ENCODE assay signal across 18 mouse cellular contexts in the genomic region with DNA sequence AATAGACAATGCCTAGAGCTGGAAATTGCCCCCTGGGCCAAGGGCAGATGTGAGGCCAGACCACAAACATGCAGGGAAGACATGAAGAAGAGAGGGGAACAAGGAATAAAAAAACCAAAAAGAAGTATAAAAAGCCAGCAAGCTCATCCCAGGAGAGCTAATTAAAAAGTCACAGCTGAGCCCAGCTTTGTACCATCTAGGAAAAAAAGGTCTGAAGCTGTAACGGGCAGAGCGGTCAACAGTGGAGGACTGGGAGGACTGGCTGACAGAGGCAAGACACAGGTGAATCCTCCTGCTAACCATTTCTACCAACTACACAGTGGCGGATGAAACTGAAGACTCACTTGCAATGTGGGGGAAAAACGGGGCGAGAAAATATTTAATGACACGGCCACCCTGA. TPM values are rescaled to one million over a fixed set of nuclear protein-coding genes. Genes with fewer than 3 reads are reported as not detected.
"Had no signal": no experiment of that assay in that cellular context is flagged by ENCODE, and none has a peak within 500 bp of the region (broad histone marks: within the 10 kb centered on the region; RNA-seq: fewer than 3 reads in every experiment).

No protein-coding gene starts in this region.

- H3K4me1 ChIP-seq: liver, embryonic 12.5 days; neural tube, embryonic 13.5 days; neural tube, embryonic 15.5 days had no signal

- H3K4me2 ChIP-seq: liver, embryonic 12.5 days; lung, embryonic 14.5 days; neural tube, embryonic 13.5 days; neural tube, embryonic 15.5 days had no signal

- H3K36me3 ChIP-seq: liver, embryonic 12.5 days; neural tube, embryonic 13.5 days; neural tube, embryonic 15.5 days had no signal

- ATAC-seq: liver, embryonic 12.5 days had no signal

- H3K27me3 ChIP-seq: liver, embryonic 12.5 days; neural tube, embryonic 13.5 days; neural tube, embryonic 15.5 days had no signal

- H3K4me3 ChIP-seq: liver, embryonic 12.5 days; myocyte; neural tube, embryonic 13.5 days; neural tube, embryonic 15.5 days had no signal

- H3K27ac ChIP-seq: liver, embryonic 12.5 days; liver, embryonic 14.5 days; neural tube, embryonic 13.5 days; neural tube, embryonic 15.5 days had no signal

- DNase-seq: lung, embryonic 14.5 days; lung, postnatal 10 days; lung, postnatal 4 days; retina, postnatal 1 day; right cerebral cortex, adult 18-20 months; right cerebral cortex, postnatal 25 days; right cerebral cortex, postnatal 4 days; spleen, adult 18-20 months; thymus, adult 18-20 months; thymus, postnatal 14 days; thymus, postnatal 36 days had no signal

- H3K9ac ChIP-seq: liver, embryonic 12.5 days; liver, embryonic 14.5 days; lung, embryonic 14.5 days; neural tube, embryonic 13.5 days; neural tube, embryonic 15.5 days had no signal

- H3K9me3 ChIP-seq: liver, embryonic 12.5 days; neural tube, embryonic 13.5 days; neural tube, embryonic 15.5 days had no signal

RNA-seq across cellular contexts. Expression of a gene that starts 19.9 kb away (rescaled TPM):
- total RNA-seq: megakaryocyte, adult 5-6 weeks; megakaryocyte-erythroid progenitor cell, adult 5-6 weeks had no signal
- polyA plus RNA-seq: myocyte had no signal
